8 mouse cellular contexts compared by ENCODE assay signal in the genomic region with DNA sequence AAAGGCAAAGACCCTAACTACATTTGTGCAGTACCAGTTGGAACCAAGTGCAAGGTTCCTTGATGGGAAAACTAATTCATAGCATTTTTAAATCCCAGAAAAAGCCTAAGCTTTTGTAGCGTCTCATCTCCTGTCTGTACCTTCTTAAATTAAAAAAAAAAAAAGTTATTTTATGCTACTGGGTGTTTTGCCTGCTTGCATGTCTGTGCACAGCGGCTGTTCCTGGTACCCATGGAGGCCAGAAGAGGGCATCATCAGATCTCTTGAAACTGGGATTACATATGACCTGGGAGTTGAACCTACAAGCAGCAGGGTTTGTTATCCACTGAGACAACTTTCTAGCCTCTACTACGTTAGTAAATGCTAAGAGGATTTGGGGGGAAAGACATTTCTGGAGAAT.
DNase-seq lines count a peak whose midpoint lies in the region; ATAC-seq lines count a peak whose summit lies in the region.

No protein-coding gene starts in this region.

- DNase-seq in heart, postnatal 36 days = no peak
- DNase-seq in MN1 (ENCODE audit: low spot score) = peak; percentile 35
- DNase-seq in forebrain, embryonic 10.5 days (ENCODE audit: extremely low spot score, low spot score) = no peak
- DNase-seq in right cerebral cortex, adult 2 months (ENCODE audit: low spot score in 2 of 2) = no peak
- DNase-seq in layer of hippocampus, postnatal 36 days = no peak

- peak overlapping the region; percentile 76 for H3K4me3 ChIP-seq in heart, embryonic 16.5 days (ENCODE audit: low read length)
- H3K4me3 ChIP-seq in forebrain, embryonic 10.5 days = peak overlapping the region; percentile 65
- H3K4me3 ChIP-seq in limb, embryonic 13.5 days = peak overlapping the region; percentile 59
- peak overlapping the region; percentile 44 for H3K4me3 ChIP-seq in stomach, embryonic 14.5 days (ENCODE audit: low read depth, low read length)

- no peaks in the 10 kb centered on the region for H3K36me3 ChIP-seq in heart, embryonic 16.5 days (ENCODE audit: control insufficient read depth, insufficient read depth)
- no peaks in the 10 kb centered on the region for H3K36me3 ChIP-seq in forebrain, embryonic 10.5 days (replicated peaks)
- no peaks in the 10 kb centered on the region for H3K36me3 ChIP-seq in limb, embryonic 13.5 days
- H3K36me3 ChIP-seq in stomach, embryonic 14.5 days (ENCODE audit: control insufficient read depth, insufficient read depth, low read length) = no peaks in the 10 kb centered on the region

- no peaks in the 10 kb centered on the region for H3K9me3 ChIP-seq in heart, embryonic 16.5 days (replicated peaks; ENCODE audit: control insufficient read depth, low read length)
- H3K9me3 ChIP-seq in forebrain, embryonic 10.5 days = no peaks in the 10 kb centered on the region
- no peaks in the 10 kb centered on the region for H3K9me3 ChIP-seq in limb, embryonic 13.5 days
- H3K9me3 ChIP-seq in stomach, embryonic 14.5 days (ENCODE audit: control insufficient read depth, low read depth, low read length) = no peaks in the 10 kb centered on the region

- no peak for ATAC-seq in heart, embryonic 16.5 days (replicated peaks; ENCODE audit: extremely low read depth, insufficient read depth, low FRiP score)
- ATAC-seq in limb, embryonic 13.5 days (ENCODE audit: low FRiP score, low read depth) = no peak
- no peak for ATAC-seq in stomach, embryonic 14.5 days (ENCODE audit: insufficient number of reproducible peaks, insufficient read depth, low FRiP score, low read depth)

- peak overlapping the region; percentile 100 for H3K27ac ChIP-seq in heart, embryonic 16.5 days (ENCODE audit: low read length)
- H3K27ac ChIP-seq in forebrain, embryonic 10.5 days = peak overlapping the region; percentile 97
- peak overlapping the region; percentile 99 for H3K27ac ChIP-seq in limb, embryonic 13.5 days
- peak overlapping the region; percentile 99 for H3K27ac ChIP-seq in stomach, embryonic 14.5 days (ENCODE audit: low read length)

- peak overlapping the region; percentile 92 for H3K4me2 ChIP-seq in heart, embryonic 16.5 days (ENCODE audit: low read depth, low read length)
- H3K4me2 ChIP-seq in limb, embryonic 13.5 days (replicated peaks) = peak overlapping the region; percentile 73
- peak overlapping the region; percentile 67 for H3K4me2 ChIP-seq in stomach, embryonic 14.5 days (replicated peaks; ENCODE audit: low read depth, low read length)

- 26% methylated on average over 3 of the region's 3 CpGs for WGBS in heart, embryonic 16.5 days
- WGBS in forebrain, embryonic 10.5 days = 28% methylated on average over 3 of the region's 3 CpGs
- WGBS in limb, embryonic 13.5 days = 28% methylated on average over 3 of the region's 3 CpGs
- 22% methylated on average over 3 of the region's 3 CpGs for WGBS in stomach, embryonic 14.5 days

- no peaks in the 10 kb centered on the region for H3K27me3 ChIP-seq in heart, embryonic 16.5 days (ENCODE audit: control insufficient read depth, insufficient read depth, low read length)
- H3K27me3 ChIP-seq in forebrain, embryonic 10.5 days (ENCODE audit: poor library complexity, severe bottlenecking) = no peaks in the 10 kb centered on the region
- no peaks in the 10 kb centered on the region for H3K27me3 ChIP-seq in limb, embryonic 13.5 days
- H3K27me3 ChIP-seq in stomach, embryonic 14.5 days (ENCODE audit: control insufficient read depth, insufficient read depth, low read length) = no peaks in the 10 kb centered on the region

- peak overlapping the region; percentile 94 for H3K9ac ChIP-seq in heart, embryonic 16.5 days (ENCODE audit: low read length)
- peak overlapping the region; percentile 82 for H3K9ac ChIP-seq in limb, embryonic 13.5 days
- 0 out of 2 replicates have a peak overlapping the region, but pooled peaks have one; percentile 63 for H3K9ac ChIP-seq in stomach, embryonic 14.5 days (replicated peaks; ENCODE audit: low read depth, low read length)

- intact Hi-C loops in heart, postnatal 36 days (cut with DNase I) = no loop called here

- peaks cover 34% of the 10 kb centered on the region for H3K4me1 ChIP-seq in heart, embryonic 16.5 days (ENCODE audit: control insufficient read depth, insufficient read depth, low read length)
- peaks cover 42% of the 10 kb centered on the region for H3K4me1 ChIP-seq in forebrain, embryonic 10.5 days
- H3K4me1 ChIP-seq in limb, embryonic 13.5 days = peaks cover 37% of the 10 kb centered on the region
- peaks cover 8% of the 10 kb centered on the region for H3K4me1 ChIP-seq in stomach, embryonic 14.5 days (ENCODE audit: control insufficient read depth, insufficient read depth, low read length)
